Mouse (Mus musculus) intestine, embryonic 14.5 days (tissue): ENCODE data around the gene Gm14819. TPM values are rescaled to one million over a fixed set of nuclear protein-coding genes. Genes with fewer than 3 reads are reported as not detected.
"Not testable (repeated sequence)": the region's sequence is repeated elsewhere in the genome, so short reads cannot be mapped to it uniquely, and the experiment has no call there.

Experiments
- ATAC-seq: fragments of 200-750 bp; cut with Nextera tagmentation; replicated peaks from 2 replicates; pipeline ENCODE4 v1.8.0; 2017; ENCODE audit warnings: low read depth, moderate number of reproducible peaks, moderate TSS enrichment, moderate library complexity; ENCODE audit not compliant: low FRiP score, low TSS enrichment
- DNase-seq: peaks from one replicate; pipeline ENCODE4 v3.0.0-alpha.2; 2018; ENCODE audit warnings: low spot score
- H3K27ac ChIP-seq: fragments of 300-500 bp; sonication (generic); 2 replicates; pipeline ENCODE4 v1.5.1; 2014; ENCODE audit warnings: low read depth, mild to moderate bottlenecking, control low read depth
- H3K27me3 ChIP-seq: fragments of 300-500 bp; sonication (generic); replicated peaks from 2 replicates; pipeline ENCODE4 v1.6.1; 2014; ENCODE audit warnings: low read length, control low read depth; ENCODE audit not compliant: control insufficient read depth, insufficient read depth
- H3K36me3 ChIP-seq: fragments of 300-500 bp; sonication (generic); 2 replicates; pipeline ENCODE4 v1.6.1; 2014; ENCODE audit warnings: low read length, control low read depth; ENCODE audit not compliant: control insufficient read depth, insufficient read depth
- H3K4me1 ChIP-seq: fragments of 300-500 bp; sonication (generic); replicated peaks from 2 replicates; pipeline ENCODE4 v1.6.1; 2014; ENCODE audit warnings: low read length, control low read depth, mixed read lengths; ENCODE audit not compliant: control insufficient read depth, insufficient read depth
- H3K4me2 ChIP-seq: fragments of 300-500 bp; sonication (generic); 2 replicates; pipeline ENCODE4 v1.6.1; 2014; ENCODE audit warnings: low read length
- H3K4me3 ChIP-seq: fragments of 300-500 bp; sonication (generic); 2 replicates; pipeline ENCODE4 v1.5.1; 2014; ENCODE audit warnings: low read depth, low read length, control low read depth, mixed read lengths
- H3K9ac ChIP-seq: fragments of 300-500 bp; sonication (generic); 2 replicates; pipeline ENCODE4 v1.6.1; 2014; ENCODE audit warnings: mild to moderate bottlenecking, low read length
- H3K9me3 ChIP-seq: fragments of 300-500 bp; sonication (generic); 2 replicates; pipeline ENCODE4 v1.6.1; 2016; ENCODE audit warnings: low read length, control low read depth; ENCODE audit not compliant: control insufficient read depth
- WGBS: fragments of 180-500 bp; shearing (Covaris S2); extraction: QIAGEN DNeasy Blood & Tissue Kit; methylation state at CpG from one replicate; pipeline ENCODE4 v1.1.7; 2014; 5-methylcytosine and 5-hydroxymethylcytosine counted together
- polyA plus RNA-seq: library from polyadenylated mRNA; unstranded; fragments of >200 nt; fragmentation: Nextera tagmentation; extraction: Ambion mirVana; gene quantifications from 2 replicates; pipeline ENCODE4 v1.2.1, GENCODE M21; 2014

The Gm14819 gene
- polyA plus RNA-seq: not detected in 2 replicates

DNA sequence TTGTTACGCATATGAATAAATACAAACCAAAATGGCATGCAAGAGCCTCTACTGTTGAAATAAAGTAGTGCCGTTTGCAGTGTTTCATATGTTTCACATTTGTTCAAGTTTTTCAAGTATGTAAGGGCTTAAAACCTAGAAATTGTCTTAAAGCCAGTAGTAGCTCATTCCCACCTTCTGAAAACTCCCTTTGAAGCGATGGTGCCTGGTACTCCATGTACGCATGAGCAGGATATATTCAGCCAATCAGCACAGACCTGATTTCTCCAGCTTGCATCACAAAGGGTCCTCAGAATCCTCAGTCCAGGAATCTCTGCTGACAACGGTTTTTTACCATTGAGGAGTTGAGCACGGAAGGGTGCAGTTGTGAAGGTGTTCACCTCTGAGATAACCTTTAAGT is at the start of gene Gm14819:
TSS of gene Gm14819 (plus strand) at position 301 of the 400 bp plus-strand sequence.
- H3K4me3 ChIP-seq, H3K9ac ChIP-seq, H3K9me3 ChIP-seq, H3K27me3 ChIP-seq, H3K36me3 ChIP-seq, H3K4me2 ChIP-seq, H3K27ac ChIP-seq, H3K4me1 ChIP-seq, ATAC-seq, DNase-seq: not testable (repeated sequence)
- no CpG with 5 or more reads among the region's 6 CpGs for WGBS
